Mouse (Mus musculus) intestine, postnatal 0 days (tissue): ENCODE results near the gene Grip1. TPM values are rescaled to one million over a fixed set of nuclear protein-coding genes. Genes with fewer than 3 reads are reported as not detected.
A peak's percentile ranks its signal among the peaks of the same experiment; 100 is the strongest.

ENCODE experiments used
- ATAC-seq: fragments of 200-750 bp; cut with Nextera tagmentation; 2 replicates; pipeline ENCODE4 v1.8.0; 2017; ENCODE audit warnings: mild to moderate bottlenecking, moderate TSS enrichment, moderate library complexity
- H3K27ac ChIP-seq: fragments of 300-500 bp; sonication (generic); 2 replicates; pipeline ENCODE4 v1.5.1; 2014; ENCODE audit warnings: mild to moderate bottlenecking, low read depth, low read length, moderate library complexity
- H3K27me3 ChIP-seq: fragments of 300-500 bp; sonication (generic); replicated peaks from 2 replicates; pipeline ENCODE4 v1.6.1; 2014; ENCODE audit warnings: low read length, mixed read lengths; ENCODE audit not compliant: control insufficient read depth, insufficient read depth
- H3K36me3 ChIP-seq: fragments of 300-500 bp; sonication (generic); 2 replicates; pipeline ENCODE4 v1.6.1; 2014; ENCODE audit warnings: mild to moderate bottlenecking, moderate library complexity; ENCODE audit not compliant: control insufficient read depth, insufficient read depth
- H3K4me1 ChIP-seq: fragments of 300-500 bp; sonication (generic); replicated peaks from 2 replicates; pipeline ENCODE4 v1.6.1; 2014; ENCODE audit warnings: antibody characterized with exemption, low read length, mixed read lengths; ENCODE audit not compliant: control insufficient read depth, insufficient read depth
- H3K4me2 ChIP-seq: fragments of 300-500 bp; sonication (generic); replicated peaks from 2 replicates; pipeline ENCODE4 v1.6.1; 2014; ENCODE audit warnings: low read depth, mild to moderate bottlenecking, moderate library complexity
- H3K4me3 ChIP-seq: fragments of 300-500 bp; sonication (generic); 2 replicates; pipeline ENCODE4 v1.5.1; 2014; ENCODE audit warnings: low read depth, low read length
- H3K9ac ChIP-seq: fragments of 300-500 bp; sonication (generic); 2 replicates; pipeline ENCODE4 v1.6.1; 2014; ENCODE audit warnings: mild to moderate bottlenecking, low read depth, low read length
- H3K9me3 ChIP-seq: fragments of 300-500 bp; sonication (generic); 2 replicates; pipeline ENCODE4 v1.6.1; 2016; ENCODE audit warnings: mixed run types; ENCODE audit not compliant: control insufficient read depth
- CTCF ChIP-seq: sonication (generic); IDR thresholded peaks from 2 replicates; pipeline ENCODE4 v1.5.1; 2016; ENCODE audit warnings: low read depth, mild to moderate bottlenecking, control low read depth, antibody characterized with exemption, moderate library complexity
- WGBS: fragments of 180-500 bp; shearing (Covaris S2); extraction: QIAGEN DNeasy Blood & Tissue Kit; methylation state at CpG from one replicate; pipeline ENCODE4 v1.1.7; 2014; 5-methylcytosine and 5-hydroxymethylcytosine counted together
- polyA plus RNA-seq: library from polyadenylated mRNA; unstranded; fragments of >200 nt; fragmentation: Nextera tagmentation; extraction: Ambion mirVana; gene quantifications from 2 replicates; pipeline ENCODE4 v1.2.1, GENCODE M21; 2015

Grip1 gene
- polyA plus RNA-seq, 1 experiment from 2014 or later, result 0.48 TPM

- Histone ChIP-seq H3K4me2 (no peak overlapping the region), H3K9me3 (no peaks in the 10 kb centered on the region), H3K9ac (no peak overlapping the region), H3K36me3 (no peaks in the 10 kb centered on the region), H3K27me3 (no peaks in the 10 kb centered on the region), H3K4me3 (no peak overlapping the region), H3K27ac (no peak overlapping the region), H3K4me1 (no peaks in the 10 kb centered on the region)
- no peak for ATAC-seq
- WGBS, result 34% methylated on average over 4 of the region's 4 CpGs
- no peak for TF ChIP-seq CTCF
Observed at GRCm38 (mm10) chr10:119541655-119542054, 88.0 kb downstream of the Grip1 start.

GRCm38 (mm10) chr10:119543771-119544170 lies 90.1 kb downstream of the Grip1 start:
- TF ChIP-seq CTCF, result no peak
- no peak for ATAC-seq
- WGBS, result 69% methylated on average over 7 of the region's 7 CpGs
- H3K9me3 ChIP-seq, result no peaks in the 10 kb centered on the region
- no peaks in the 10 kb centered on the region for H3K27me3 ChIP-seq
- H3K4me3 ChIP-seq, result no peak overlapping the region
- no peak overlapping the region for H3K9ac ChIP-seq
- H3K4me2 ChIP-seq, result no peak overlapping the region
- no peaks in the 10 kb centered on the region for H3K4me1 ChIP-seq
- no peak overlapping the region for H3K27ac ChIP-seq
- H3K36me3 ChIP-seq, result no peaks in the 10 kb centered on the region

DNA sequence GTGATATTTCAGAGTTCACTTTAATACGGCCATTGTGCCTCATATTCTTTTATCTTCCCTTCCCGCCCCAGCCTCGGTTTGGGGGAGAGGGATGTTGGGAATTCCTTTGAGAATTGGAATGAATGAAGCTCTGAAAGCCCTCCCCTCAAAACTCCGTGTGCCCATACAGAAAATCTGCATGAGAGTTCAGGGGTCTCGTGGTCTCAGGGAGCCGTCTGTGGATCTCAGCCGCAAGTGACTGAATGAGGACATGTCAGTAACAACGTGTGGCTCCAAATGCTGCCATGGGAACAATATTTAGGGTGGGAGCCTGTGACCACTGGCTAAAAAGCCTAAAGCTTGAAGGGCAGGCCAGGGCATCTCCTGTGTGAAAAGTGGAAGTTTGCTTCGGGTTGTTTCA lies 91.1 kb downstream of the Grip1 start:
- no peaks in the 10 kb centered on the region for H3K4me1 ChIP-seq
- 66% methylated on average over 9 of the region's 9 CpGs for WGBS
- no peak overlapping the region for H3K4me2 ChIP-seq
- no peak for ATAC-seq
- no peak overlapping the region for H3K27ac ChIP-seq
- H3K9me3 ChIP-seq, result no peaks in the 10 kb centered on the region
- no peak overlapping the region for H3K4me3 ChIP-seq
- H3K36me3 ChIP-seq, result no peaks in the 10 kb centered on the region
- H3K27me3 ChIP-seq, result no peaks in the 10 kb centered on the region
- TF ChIP-seq CTCF, result no peak
- H3K9ac ChIP-seq, result no peak overlapping the region

DNA sequence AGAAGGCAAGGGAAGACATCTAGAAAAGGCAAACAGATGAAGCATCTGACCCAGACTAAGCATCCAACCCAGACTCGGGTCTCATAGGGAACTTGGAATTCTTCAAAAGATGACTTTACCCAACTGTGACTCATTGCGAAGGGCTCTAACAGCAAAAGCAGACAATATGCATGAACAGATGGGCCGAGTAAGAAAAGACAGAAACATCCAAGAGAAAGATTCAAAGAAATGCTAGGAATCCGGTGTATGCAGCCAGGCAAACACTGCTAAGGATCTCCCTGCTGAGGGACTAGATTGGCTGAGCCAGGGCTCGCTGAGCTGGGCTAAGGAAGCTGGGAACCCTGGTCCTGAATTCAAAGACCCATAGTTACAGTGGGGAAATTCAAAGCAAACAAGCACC lies 94.2 kb downstream of the Grip1 start:
- no peak for TF ChIP-seq CTCF
- H3K9ac ChIP-seq, result no peak overlapping the region
- H3K4me3 ChIP-seq, result no peak overlapping the region
- no peaks in the 10 kb centered on the region for H3K9me3 ChIP-seq
- no peaks in the 10 kb centered on the region for H3K36me3 ChIP-seq
- no peak overlapping the region for H3K4me2 ChIP-seq
- no peaks in the 10 kb centered on the region for H3K27me3 ChIP-seq
- 65% methylated on average over 5 of the region's 5 CpGs for WGBS
- H3K4me1 ChIP-seq, result no peaks in the 10 kb centered on the region
- ATAC-seq, result no peak
- no peak overlapping the region for H3K27ac ChIP-seq

DNA sequence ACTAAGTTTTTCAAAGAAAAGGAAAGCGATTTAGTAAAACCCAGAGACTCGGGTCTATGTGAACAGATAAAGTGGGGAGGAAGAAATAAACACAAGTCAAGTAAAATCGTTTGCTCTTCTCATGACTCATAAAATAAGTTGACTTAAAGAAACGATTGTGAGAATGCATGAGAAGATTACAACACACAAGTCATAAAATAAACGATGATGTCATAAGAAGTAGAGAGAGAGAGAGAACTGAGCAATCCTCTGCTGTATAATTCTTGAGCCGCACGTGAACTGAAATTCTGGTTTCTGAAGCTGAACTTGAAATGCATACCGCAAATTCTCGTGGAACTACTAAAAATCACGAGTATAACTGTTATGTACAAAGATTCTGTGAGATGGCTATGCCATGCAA lies 95.1 kb downstream of the Grip1 start:
- Histone ChIP-seq H3K27ac (no peak overlapping the region), H3K9me3 (no peaks in the 10 kb centered on the region), H3K4me1 (no peaks in the 10 kb centered on the region), H3K4me3 (no peak overlapping the region), H3K9ac (no peak overlapping the region), H3K27me3 (no peaks in the 10 kb centered on the region), H3K4me2 (no peak overlapping the region), H3K36me3 (no peaks in the 10 kb centered on the region)
- ATAC-seq, result no peak
- WGBS, result 46% methylated on average over 10 of the region's 10 CpGs
- TF ChIP-seq CTCF, result no peak

GRCm38 (mm10) chr10:119550630-119551029 lies 97.0 kb downstream of the Grip1 start:
- peak; percentile 61 for ATAC-seq
- H3K9me3 ChIP-seq, result no peaks in the 10 kb centered on the region
- no peaks in the 10 kb centered on the region for H3K36me3 ChIP-seq
- no peaks in the 10 kb centered on the region for H3K27me3 ChIP-seq
- TF ChIP-seq CTCF, result no peak
- H3K4me3 ChIP-seq, result no peak overlapping the region
- WGBS, result 46% methylated on average over 6 of the region's 6 CpGs
- H3K4me2 ChIP-seq, result no peak overlapping the region
- H3K4me1 ChIP-seq, result no peaks in the 10 kb centered on the region
- no peak overlapping the region for H3K9ac ChIP-seq
- H3K27ac ChIP-seq, result no peak overlapping the region

- 80% methylated on average over 7 of the region's 7 CpGs for WGBS
- H3K4me3 ChIP-seq, result no peak overlapping the region
- no peak for ATAC-seq
Observed at GRCm38 (mm10) chr10:119556346-119556745, 102.7 kb downstream of the Grip1 start.

More at GRCm38 (mm10) chr10:119556346-119556745, 102.7 kb downstream of the Grip1 start:
- H3K27ac ChIP-seq, result no peak overlapping the region
- H3K9ac ChIP-seq, result no peak overlapping the region
- no peaks in the 10 kb centered on the region for H3K4me1 ChIP-seq
- H3K9me3 ChIP-seq, result no peaks in the 10 kb centered on the region
- TF ChIP-seq CTCF, result no peak
- no peaks in the 10 kb centered on the region for H3K27me3 ChIP-seq
- H3K36me3 ChIP-seq, result no peaks in the 10 kb centered on the region
- H3K4me2 ChIP-seq, result no peak overlapping the region
